Mouse (Mus musculus) kidney, adult 18-20 months (tissue): ENCODE results near the gene Chrna9.

ENCODE experiments used
- DNase-seq: peaks from one replicate; pipeline ENCODE4 v3.0.0; 2021

Chrna9 gene

GRCm38 (mm10) chr5:65920701-65921426 lies 13.9 kb upstream of the Chrna9 start:
- DNase-seq = no peak

- DNase-seq = no peak
Observed at GRCm38 (mm10) chr5:65921477-65922138, 13.1 kb upstream of the Chrna9 start.

GRCm38 (mm10) chr5:65926666-65927065 lies 8.1 kb upstream of the Chrna9 start:
- DNase-seq = no peak

- DNase-seq = no peak
Observed at GRCm38 (mm10) chr5:65929162-65929561, 5.6 kb upstream of the Chrna9 start.

- DNase-seq = no peak
Observed at GRCm38 (mm10) chr5:65930171-65930570, 4.5 kb upstream of the Chrna9 start.

- DNase-seq = no peak
Observed at GRCm38 (mm10) chr5:65933258-65933657, 1.5 kb upstream of the Chrna9 start.

GRCm38 (mm10) chr5:65933764-65934163 lies 957 bp upstream of the Chrna9 start:
- DNase-seq = no peak

GRCm38 (mm10) chr5:65937011-65937726 lies 2.4 kb downstream of the Chrna9 start:
- no peak for DNase-seq

GRCm38 (mm10) chr5:65937998-65938715 lies 3.4 kb downstream of the Chrna9 start:
- peak; percentile 83 for DNase-seq

GRCm38 (mm10) chr5:65941145-65941544 lies 6.4 kb downstream of the Chrna9 start:
- DNase-seq = no peak

- no peak for DNase-seq
Observed at GRCm38 (mm10) chr5:65949822-65950221, 15.1 kb downstream of the Chrna9 start.

GRCm38 (mm10) chr5:65950236-65950635 lies 15.5 kb downstream of the Chrna9 start:
- no peak for DNase-seq

- DNase-seq = no peak
Observed at GRCm38 (mm10) chr5:65950679-65951512, 16.2 kb downstream of the Chrna9 start.

GRCm38 (mm10) chr5:65951513-65951909 lies 16.8 kb downstream of the Chrna9 start:
- no peak for DNase-seq

GRCm38 (mm10) chr5:65954130-65955080 lies 19.7 kb downstream of the Chrna9 start:
- no peak for DNase-seq

GRCm38 (mm10) chr5:65955343-65956143 lies 20.8 kb downstream of the Chrna9 start:
- DNase-seq = peak; percentile 89

GRCm38 (mm10) chr5:65956144-65957008 lies 21.7 kb downstream of the Chrna9 start:
- DNase-seq = no peak

- peak; percentile 18 for DNase-seq
Observed at GRCm38 (mm10) chr5:65958597-65958996, 23.9 kb downstream of the Chrna9 start.
